Mouse (Mus musculus) MEL (cell line): ENCODE measurements around the gene Uhrf1bp1l. TPM values are rescaled to one million over a fixed set of nuclear protein-coding genes. Genes with fewer than 3 reads are reported as not detected.

ENCODE experiments used
- DNase-seq: peaks from one replicate; pipeline ENCODE4 v3.0.0; 2011; ENCODE audit warnings: low read depth, low spot score
- H3K27ac ChIP-seq: 2 replicates; pipeline ENCODE4 v1.5.1; 2012; ENCODE audit warnings: low read depth, mild to moderate bottlenecking, control low read depth, low read length, moderate library complexity; ENCODE audit not compliant: control insufficient read depth
- H3K27me3 ChIP-seq, 2 experiments: fragments of 150-350 bp in 1 of 2; sonication (generic) in 1 of 2; 2 replicates each; pipeline ENCODE4 v1.6.1; 2012; ENCODE audit warnings: low read length in 2 of 2, mild to moderate bottlenecking in 2 of 2, improper control_type of control experiment in 1 of 2, moderate library complexity in 1 of 2; ENCODE audit not compliant: insufficient read depth in 2 of 2, control insufficient read depth in 1 of 2
- H3K36me3 ChIP-seq, 2 experiments: 2 replicates each; pipeline ENCODE4 v1.6.1; 2012 to 2014; ENCODE audit warnings: low read length in 2 of 2, improper control_type of control experiment in 1 of 2, inconsistent platforms in 1 of 2, mild to moderate bottlenecking in 1 of 2; ENCODE audit not compliant: insufficient read depth in 2 of 2, control insufficient read depth in 1 of 2
- H3K4me1 ChIP-seq, 2 experiments: fragments of 150-350 bp in 1 of 2; sonication (generic) in 1 of 2; 2 replicates each; pipeline ENCODE4 v1.6.1; 2012; ENCODE audit warnings: low read length in 2 of 2, improper control_type of control experiment in 1 of 2, mild to moderate bottlenecking in 1 of 2; ENCODE audit not compliant: insufficient read depth in 2 of 2, control insufficient read depth in 1 of 2
- H3K4me3 ChIP-seq, 2 experiments: fragments of 150-350 bp in 1 of 2; sonication (generic) in 1 of 2; 2 replicates each; pipeline ENCODE4 v1.5.1; 2012; ENCODE audit warnings: low read depth in 2 of 2, low read length in 2 of 2, mild to moderate bottlenecking in 2 of 2, moderate library complexity in 2 of 2, control low read depth in 1 of 2, improper control_type of control experiment in 1 of 2; ENCODE audit not compliant: control insufficient read depth in 1 of 2, insufficient read depth in 1 of 2
- H3K79me2 ChIP-seq: 2 replicates; pipeline ENCODE4 v1.6.1; 2012; ENCODE audit warnings: mild to moderate bottlenecking, low read length, moderate library complexity; ENCODE audit not compliant: control insufficient read depth, poor library complexity, insufficient read depth
- H3K9ac ChIP-seq: 2 replicates; pipeline ENCODE4 v1.6.1; 2012; ENCODE audit warnings: low read depth, mild to moderate bottlenecking, control low read depth, low read length, moderate library complexity; ENCODE audit not compliant: control insufficient read depth, poor library complexity, severe bottlenecking
- H3K9me3 ChIP-seq: fragments of 150-350 bp; sonication (generic); replicated peaks from 2 replicates; pipeline ENCODE4 v1.6.1; 2012; ENCODE audit warnings: mild to moderate bottlenecking, low read length, improper control_type of control experiment, moderate library complexity; ENCODE audit not compliant: insufficient read depth
- BHLHE40 ChIP-seq: IDR thresholded peaks from 2 replicates; pipeline ENCODE4 v1.6.1; 2012; ENCODE audit warnings: low read depth, mild to moderate bottlenecking, inconsistent platforms, low read length, improper control_type of control experiment, borderline replicate concordance
- CHD1 ChIP-seq: IDR thresholded peaks from 2 replicates; pipeline ENCODE4 v1.6.1; 2012; ENCODE audit warnings: low read depth, mild to moderate bottlenecking, inconsistent platforms, low read length, improper control_type of control experiment
- CHD2 ChIP-seq: IDR thresholded peaks from 2 replicates; pipeline ENCODE4 v1.6.1; 2011; ENCODE audit warnings: low read length, improper control_type of control experiment
- E2F4 ChIP-seq: IDR thresholded peaks from 2 replicates; pipeline ENCODE4 v1.6.1; 2011; ENCODE audit warnings: low read depth, low read length, improper control_type of control experiment, borderline replicate concordance
- ELF1 ChIP-seq: IDR thresholded peaks from 2 replicates; pipeline ENCODE4 v1.6.1; 2014; ENCODE audit warnings: low read depth, mild to moderate bottlenecking, inconsistent platforms, low read length, improper control_type of control experiment, moderate library complexity
- ETS1 ChIP-seq: IDR thresholded peaks from 2 replicates; pipeline ENCODE4 v1.6.1; 2012; ENCODE audit warnings: low read depth, mild to moderate bottlenecking, inconsistent platforms, low read length, improper control_type of control experiment, moderate library complexity
- GABPA ChIP-seq: IDR thresholded peaks from 2 replicates; pipeline ENCODE4 v1.6.1; 2012; ENCODE audit warnings: low read depth, mild to moderate bottlenecking, inconsistent platforms, low read length, improper control_type of control experiment, moderate library complexity
- GATA1 ChIP-seq: IDR thresholded peaks from 2 replicates; pipeline ENCODE4 v1.6.1; 2011; ENCODE audit warnings: low read depth, low read length, improper control_type of control experiment
- JUND ChIP-seq: IDR thresholded peaks from 2 replicates; pipeline ENCODE4 v1.6.1; 2011; ENCODE audit warnings: low read depth, mild to moderate bottlenecking, improper control_type of control experiment, low read length
- KAT2A ChIP-seq: conservative IDR thresholded peaks from 2 replicates; pipeline ENCODE4 v1.6.1; 2012; ENCODE audit warnings: low read depth, low read length, improper control_type of control experiment, inconsistent platforms
- MAFK ChIP-seq: IDR thresholded peaks from 2 replicates; pipeline ENCODE4 v1.6.1; 2011; ENCODE audit warnings: low read depth, mild to moderate bottlenecking, low read length, improper control_type of control experiment, borderline replicate concordance
- MYC ChIP-seq: IDR thresholded peaks from 2 replicates; pipeline ENCODE4 v1.6.1; 2011; ENCODE audit warnings: low read depth, mild to moderate bottlenecking, low read length, improper control_type of control experiment, moderate library complexity
- NELFE ChIP-seq: IDR thresholded peaks from 2 replicates; pipeline ENCODE4 v1.6.1; 2011; ENCODE audit warnings: low read depth, low read length, improper control_type of control experiment
- NRF1 ChIP-seq: IDR thresholded peaks from 2 replicates; pipeline ENCODE4 v1.6.1; 2014; ENCODE audit warnings: low read depth, mild to moderate bottlenecking, inconsistent platforms, low read length, improper control_type of control experiment, moderate library complexity; ENCODE audit not compliant: poor library complexity, insufficient read depth, severe bottlenecking
- POLR2A ChIP-seq, 2 experiments: IDR thresholded peaks; 2 replicates each; pipeline ENCODE4 v1.6.1; 2011 to 2012; ENCODE audit warnings: low read length in 2 of 2, mild to moderate bottlenecking in 2 of 2, control low read depth in 1 of 2, improper control_type of control experiment in 1 of 2, low read depth in 1 of 2, moderate library complexity in 1 of 2; ENCODE audit not compliant: control insufficient read depth in 1 of 2, insufficient read depth in 1 of 2, poor library complexity in 1 of 2
- POLR2AphosphoS5 ChIP-seq: IDR thresholded peaks from 2 replicates; pipeline ENCODE4 v1.6.1; 2012; ENCODE audit warnings: low read depth, borderline replicate concordance, mild to moderate bottlenecking, inconsistent platforms, low read length, moderate library complexity, mixed read lengths
- RAD21 ChIP-seq: IDR thresholded peaks from 2 replicates; pipeline ENCODE4 v1.6.1; 2011; ENCODE audit warnings: mild to moderate bottlenecking, low read depth, low read length, improper control_type of control experiment
- RCOR1 ChIP-seq: IDR thresholded peaks from 2 replicates; pipeline ENCODE4 v1.6.1; 2012; ENCODE audit warnings: low read depth, mild to moderate bottlenecking, inconsistent platforms, low read length, improper control_type of control experiment
- SIN3A ChIP-seq: IDR thresholded peaks from 2 replicates; pipeline ENCODE4 v1.6.1; 2012; ENCODE audit warnings: low read length, improper control_type of control experiment, inconsistent platforms
- SMC3 ChIP-seq: IDR thresholded peaks from 2 replicates; pipeline ENCODE4 v1.6.1; 2011; ENCODE audit warnings: low read depth, low read length, improper control_type of control experiment
- TAL1 ChIP-seq: IDR thresholded peaks from 2 replicates; pipeline ENCODE4 v1.6.1; 2012; ENCODE audit warnings: mild to moderate bottlenecking, inconsistent platforms, low read length, moderate library complexity, mixed read lengths
- UBTF ChIP-seq: IDR thresholded peaks from 2 replicates; pipeline ENCODE4 v1.6.1; 2012; ENCODE audit warnings: low read depth, mild to moderate bottlenecking, inconsistent platforms, low read length, improper control_type of control experiment, moderate library complexity, borderline replicate concordance; ENCODE audit not compliant: insufficient read depth
- USF2 ChIP-seq, 2 experiments: IDR thresholded peaks; 2 replicates each; pipeline ENCODE4 v1.6.1; 2011 to 2012; ENCODE audit warnings: improper control_type of control experiment in 2 of 2, low read length in 2 of 2, borderline replicate concordance in 1 of 2, inconsistent platforms in 1 of 2, low read depth in 1 of 2, mild to moderate bottlenecking in 1 of 2; ENCODE audit not compliant: insufficient read depth in 1 of 2
- ZC3H11A ChIP-seq: IDR thresholded peaks from 2 replicates; pipeline ENCODE4 v1.6.1; 2012; ENCODE audit warnings: low read depth, mild to moderate bottlenecking, inconsistent platforms, low read length, improper control_type of control experiment
- ZNF384 ChIP-seq: IDR thresholded peaks from 2 replicates; pipeline ENCODE4 v1.6.1; 2012; ENCODE audit warnings: low read depth, mild to moderate bottlenecking, inconsistent platforms, low read length, improper control_type of control experiment
- polyA plus RNA-seq, 2 experiments: library from polyadenylated mRNA; stranded (reverse) in 1 of 2; unstranded in 1 of 2; fragments of >175 nt in 1 of 2; fragments of >200 nt in 1 of 2; gene quantifications; 2 replicates each; pipeline versions ENCODE4 v1.2.1 to v1.2.4; 2012; ENCODE audit warnings: low replicate concordance in 2 of 2, low read depth in 1 of 2; ENCODE audit not compliant: insufficient read length in 2 of 2, insufficient read depth in 1 of 2, missing spikeins in 1 of 2
- total RNA-seq: library from RNA; depleted of rRNA; stranded (reverse); fragments of 300-350 nt; gene quantifications from 2 replicates; pipeline ENCODE4 v1.2.3, GENCODE M21; 2012

Gene Uhrf1bp1l
- total and polyA plus RNA-seq, 3 experiments, result 23.7 to 44.8 (median 26.0) TPM

DNA sequence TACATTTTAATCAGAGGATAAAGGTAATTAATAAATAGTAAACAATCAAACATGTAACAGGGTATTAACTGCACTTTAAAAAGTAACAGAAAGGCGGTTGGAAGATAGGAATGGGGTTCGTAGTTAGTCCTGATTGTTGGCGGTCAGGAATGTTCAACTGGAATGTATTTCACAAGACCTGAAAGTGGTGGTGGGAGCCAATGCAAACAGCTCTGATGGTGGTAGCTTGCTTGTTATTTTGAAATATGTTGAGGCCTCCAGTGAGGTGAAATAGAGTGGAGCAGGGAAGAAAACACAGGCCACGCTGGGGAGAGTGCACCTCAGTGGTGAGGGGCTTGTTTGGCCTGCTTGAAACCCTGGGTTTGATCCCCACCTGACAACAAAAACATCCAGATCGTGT is 6.3 kb downstream of the Uhrf1bp1l start:
- DNase-seq, result no peak
- Histone ChIP-seq H3K27ac (no peak overlapping the region), H3K27me3 (no peaks in the 10 kb centered on the region), H3K9me3 (no peaks in the 10 kb centered on the region), H3K4me1 (peaks cover 2 to 17% of the 10 kb centered on the region in 2 experiments; a peak in 3 of 4 replicates), H3K9ac (no peak overlapping the region), H3K79me2 (peaks cover 31% of the 10 kb centered on the region), H3K4me3 (no peak overlapping the region), H3K36me3 (peaks cover 0 to 11% of the 10 kb centered on the region in 2 experiments; a peak in 2 of 4 replicates)
- TF ChIP-seq ETS1 (no peak), NELFE (no peak), RAD21 (no peak), USF2 (IDR thresholded peaks at IDR 0.05; ENCODE audit: borderline replicate concordance in 1 of 2, insufficient read depth in 1 of 2, low read depth in 1 of 2, low read length in 2 of 2) (no peak), KAT2A (no peak), JUND (no peak), SIN3A (no peak), CHD2 (no peak), UBTF (no peak), NRF1 (no peak), GATA1 (no peak), POLR2A (IDR thresholded peaks at IDR 0.05; ENCODE audit: control insufficient read depth in 1 of 2, insufficient read depth in 1 of 2, low read depth in 1 of 2, low read length in 2 of 2, poor library complexity in 1 of 2) (no peak), ZNF384 (no peak), TAL1 (no peak), GABPA (no peak), MAFK (no peak), ZC3H11A (no peak), E2F4 (no peak), MYC (no peak), ELF1 (no peak)

- Histone ChIP-seq H3K27ac (no peak overlapping the region), H3K27me3 (no peaks in the 10 kb centered on the region), H3K9me3 (no peaks in the 10 kb centered on the region), H3K4me1 (no peaks in the 10 kb centered on the region), H3K4me3 (no peak overlapping the region), H3K79me2 (peaks cover 11% of the 10 kb centered on the region), H3K9ac (no peak overlapping the region), H3K36me3 (no peaks in the 10 kb centered on the region)
- TF ChIP-seq POLR2A (IDR thresholded peaks at IDR 0.05; ENCODE audit: control insufficient read depth in 1 of 2, insufficient read depth in 1 of 2, low read depth in 1 of 2, low read length in 2 of 2, poor library complexity in 1 of 2) (no peak), CHD2 (no peak), ZNF384 (no peak), UBTF (no peak), CHD1 (no peak), MAFK (no peak), BHLHE40 (no peak), KAT2A (no peak), POLR2AphosphoS5 (no peak), SMC3 (no peak), USF2 (IDR thresholded peaks at IDR 0.05; ENCODE audit: borderline replicate concordance in 1 of 2, insufficient read depth in 1 of 2, low read depth in 1 of 2, low read length in 2 of 2) (no peak), ETS1 (no peak), RCOR1 (no peak), JUND (no peak)
- DNase-seq, result peak; percentile 16
These were observed 10.4 kb downstream of the Uhrf1bp1l start for GRCm38 (mm10) chr10:89755231-89755630.
